Mouse (Mus musculus) hindbrain, postnatal 0 days (tissue): ENCODE measurements at regions not wholly inside any gene's neighbourhood (a gene's known extent, or its start where the extent isn't known, plus 50 kb on each side); places are given as distances from the start of the nearest gene placed in this dataset.

ENCODE experiments used
- ATAC-seq: fragments of 200-750 bp; cut with Nextera tagmentation; 2 replicates; pipeline ENCODE4 v1.8.0; 2017; ENCODE audit warnings: mild to moderate bottlenecking, moderate TSS enrichment, moderate library complexity
- DNase-seq: peaks from one replicate; pipeline ENCODE4 v3.0.0-alpha.2; 2015; ENCODE audit warnings: low spot score
- H3K27ac ChIP-seq: fragments of 300-500 bp; sonication (generic); 2 replicates; pipeline ENCODE4 v1.5.1; 2014; ENCODE audit warnings: mild to moderate bottlenecking
- H3K27me3 ChIP-seq: fragments of 300-500 bp; sonication (generic); 2 replicates; pipeline ENCODE4 v1.6.1; 2014; ENCODE audit warnings: low read length, mixed read lengths; ENCODE audit not compliant: insufficient read depth
- H3K36me3 ChIP-seq: fragments of 300-500 bp; sonication (generic); 2 replicates; pipeline ENCODE4 v1.6.1; 2014; ENCODE audit warnings: low read length, mixed read lengths; ENCODE audit not compliant: insufficient read depth
- H3K4me1 ChIP-seq: fragments of 300-500 bp; sonication (generic); 2 replicates; pipeline ENCODE4 v1.6.1; 2014; ENCODE audit warnings: antibody characterized with exemption, low read length, mixed read lengths; ENCODE audit not compliant: insufficient read depth
- H3K4me2 ChIP-seq: fragments of 300-500 bp; sonication (generic); 2 replicates; pipeline ENCODE4 v1.6.1; 2014; ENCODE audit warnings: low read depth, mild to moderate bottlenecking, low read length, moderate library complexity, mixed read lengths
- H3K4me3 ChIP-seq: fragments of 300-500 bp; sonication (generic); 2 replicates; pipeline ENCODE4 v1.5.1; 2014; ENCODE audit warnings: low read length
- H3K9ac ChIP-seq: fragments of 300-500 bp; sonication (generic); replicated peaks from 2 replicates; pipeline ENCODE4 v1.6.1; 2014; ENCODE audit warnings: mild to moderate bottlenecking, low read length, moderate library complexity, mixed read lengths
- H3K9me3 ChIP-seq: fragments of 300-500 bp; sonication (generic); 2 replicates; pipeline ENCODE4 v1.6.1; 2016; ENCODE audit warnings: low read length, mixed read lengths
- CTCF ChIP-seq: IDR thresholded peaks from 2 replicates; pipeline ENCODE4 v1.5.1; 2016; ENCODE audit warnings: antibody characterized with exemption, control low read depth, low read depth
- WGBS: fragments of 180-500 bp; shearing (Covaris S2); extraction: QIAGEN DNeasy Blood & Tissue Kit; methylation state at CpG from one replicate; pipeline ENCODE4 v1.1.7; 2014; 5-methylcytosine and 5-hydroxymethylcytosine counted together

- Histone ChIP-seq H3K9ac (no peak overlapping the region), H3K9me3 (no peaks in the 10 kb centered on the region), H3K27me3 (no peaks in the 10 kb centered on the region), H3K27ac (no peak overlapping the region), H3K36me3 (no peaks in the 10 kb centered on the region), H3K4me3 (no peak overlapping the region), H3K4me1 (no peaks in the 10 kb centered on the region), H3K4me2 (no peak overlapping the region)
- no peak for TF ChIP-seq CTCF
- WGBS = 34% methylated on average over 2 of the region's 2 CpGs
- no peak for ATAC-seq
- no peak for DNase-seq
Measured at GRCm38 (mm10) chr12:27499276-27499675, 156.9 kb upstream of the Sox11 start.

- 53% methylated on average over 6 of the region's 6 CpGs for WGBS
- H3K4me3 ChIP-seq = no peak overlapping the region
- ATAC-seq (no peak), DNase-seq (no peak)
- no peak for TF ChIP-seq CTCF
- H3K4me1 ChIP-seq = no peaks in the 10 kb centered on the region
- H3K4me2 ChIP-seq = no peak overlapping the region
- H3K27ac ChIP-seq = no peak overlapping the region
- H3K27me3 ChIP-seq = no peaks in the 10 kb centered on the region
- H3K9ac ChIP-seq = no peak overlapping the region
- no peaks in the 10 kb centered on the region for H3K9me3 ChIP-seq
- H3K36me3 ChIP-seq = no peaks in the 10 kb centered on the region
Measured at GRCm38 (mm10) chr12:27496826-27497557, 154.6 kb upstream of the Sox11 start.

- DNase-seq = no peak
- no peak for ATAC-seq
- Histone ChIP-seq H3K27me3 (no peaks in the 10 kb centered on the region), H3K4me2 (no peak overlapping the region), H3K27ac (no peak overlapping the region), H3K4me3 (no peak overlapping the region), H3K4me1 (no peaks in the 10 kb centered on the region), H3K9me3 (no peaks in the 10 kb centered on the region), H3K36me3 (no peaks in the 10 kb centered on the region), H3K9ac (no peak overlapping the region)
- TF ChIP-seq CTCF = no peak
- 17% methylated on average over 2 of the region's 2 CpGs for WGBS
Measured at GRCm38 (mm10) chr12:27492270-27492669, 149.9 kb upstream of the Sox11 start.

- DNase-seq (no peak), ATAC-seq (no peak)
- Histone ChIP-seq H3K9ac (no peak overlapping the region), H3K36me3 (no peaks in the 10 kb centered on the region), H3K27ac (no peak overlapping the region), H3K4me1 (0 out of 2 replicates have a peak, but pooled peaks cover 6% of the 10 kb centered on the region), H3K27me3 (no peaks in the 10 kb centered on the region), H3K4me3 (no peak overlapping the region), H3K9me3 (no peaks in the 10 kb centered on the region), H3K4me2 (no peak overlapping the region)
- TF ChIP-seq CTCF = no peak
Measured at GRCm38 (mm10) chr12:27481230-27481629, 138.9 kb upstream of the Sox11 start.

GRCm38 (mm10) chr12:27479601-27480001 is 137.2 kb upstream of the Sox11 start:
- no peak for TF ChIP-seq CTCF
- Histone ChIP-seq H3K9me3 (no peaks in the 10 kb centered on the region), H3K4me1 (0 out of 2 replicates have a peak, but pooled peaks cover 6% of the 10 kb centered on the region), H3K27me3 (no peaks in the 10 kb centered on the region), H3K4me3 (no peak overlapping the region), H3K36me3 (no peaks in the 10 kb centered on the region), H3K9ac (no peak overlapping the region), H3K27ac (no peak overlapping the region), H3K4me2 (no peak overlapping the region)
- peak; percentile 42 for DNase-seq
- WGBS = 75% methylated on average over 7 of the region's 7 CpGs
- no peak for ATAC-seq

- Histone ChIP-seq H3K9ac (no peak overlapping the region), H3K4me3 (no peak overlapping the region), H3K36me3 (no peaks in the 10 kb centered on the region), H3K4me1 (0 out of 2 replicates have a peak, but pooled peaks cover under 1% of the 10 kb centered on the region), H3K4me2 (no peak overlapping the region), H3K27ac (no peak overlapping the region), H3K27me3 (no peaks in the 10 kb centered on the region), H3K9me3 (no peaks in the 10 kb centered on the region)
- DNase-seq (no peak), ATAC-seq (no peak)
- WGBS = 71% methylated on average over 4 of the region's 4 CpGs
- no peak for TF ChIP-seq CTCF
Measured at GRCm38 (mm10) chr12:27474631-27475030, 132.3 kb upstream of the Sox11 start.

GRCm38 (mm10) chr12:27471557-27471956 is 129.2 kb upstream of the Sox11 start:
- no peak overlapping the region for H3K4me2 ChIP-seq
- no peaks in the 10 kb centered on the region for H3K9me3 ChIP-seq
- ATAC-seq (no peak), DNase-seq (no peak)
- H3K27me3 ChIP-seq = no peaks in the 10 kb centered on the region
- H3K27ac ChIP-seq = no peak overlapping the region
- no peak for TF ChIP-seq CTCF
- H3K4me3 ChIP-seq = no peak overlapping the region
- no peak overlapping the region for H3K9ac ChIP-seq
- WGBS = 51% methylated on average over 5 of the region's 5 CpGs
- no peaks in the 10 kb centered on the region for H3K36me3 ChIP-seq
- H3K4me1 ChIP-seq = no peaks in the 10 kb centered on the region
